Mouse (Mus musculus) c-Kit-positive CD71-positive TER-119-positive erythroid progenitor cells, embryonic 14.5 days (primary cell): ENCODE data around the gene Gm9887.

Experiments used
- DNase-seq: peaks from one replicate; pipeline ENCODE4 v3.0.0-alpha.2; 2013; ENCODE audit warnings: low spot score

Gene Gm9887

DNA sequence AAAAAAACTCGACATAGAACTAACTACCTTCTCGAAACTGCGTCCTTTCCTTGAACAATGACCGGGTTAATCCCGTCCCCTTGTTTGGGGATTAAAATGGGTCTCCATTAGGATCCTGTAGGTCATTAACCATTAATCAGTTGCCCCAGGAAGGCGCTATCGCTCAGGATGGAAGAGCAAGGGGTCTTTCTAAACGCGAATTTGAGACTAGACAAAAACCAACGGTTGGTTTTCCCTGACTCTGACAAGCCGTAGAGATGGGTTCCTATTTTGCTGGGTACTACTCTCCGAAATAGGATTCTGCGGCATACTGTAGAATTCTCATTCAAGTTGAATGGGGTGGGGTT, 15.0 kb downstream of the Gm9887 start:
- no peak for DNase-seq

DNA sequence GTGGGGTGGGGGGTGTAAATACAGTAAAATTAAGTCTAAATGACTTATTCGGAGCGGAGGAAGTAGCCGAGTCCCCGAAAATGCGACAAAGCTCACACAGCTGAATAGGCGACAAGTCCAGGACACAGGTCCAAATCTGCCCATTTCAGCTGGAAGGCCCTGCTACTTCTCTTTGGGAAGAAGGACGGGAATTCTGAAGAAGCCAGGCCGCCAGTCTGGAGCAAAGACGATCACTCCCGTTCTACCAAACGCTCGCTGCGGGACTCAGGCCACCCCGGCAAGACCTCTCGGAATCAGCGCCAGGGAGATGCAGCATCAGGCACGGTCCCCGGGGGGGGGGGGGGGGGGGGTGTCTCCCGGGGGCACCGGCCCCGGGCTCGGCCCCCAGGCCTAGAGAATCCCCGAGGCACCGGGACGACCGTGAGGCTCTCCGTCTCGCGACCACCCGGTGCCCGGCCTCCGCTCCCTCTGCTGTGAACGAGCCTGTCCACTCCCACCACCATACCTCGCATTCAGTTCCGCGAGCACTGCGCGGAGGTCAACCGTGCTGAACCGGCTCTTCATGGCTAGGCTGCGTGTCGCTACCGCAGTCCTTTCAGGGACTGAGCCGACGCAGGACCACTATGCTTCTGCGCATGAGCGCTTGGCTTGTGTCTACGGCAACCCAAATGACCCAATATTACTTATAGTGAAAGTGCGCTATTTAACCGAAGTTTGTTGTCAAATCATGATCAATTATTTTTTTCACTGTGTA, 15.5 kb downstream of the Gm9887 start, which contains the start of gene Nemf:
Gene Nemf, minus strand, starts transcription at position 620 of the 754 bp plus-strand sequence.
- DNase-seq: peak; percentile 89

DNA sequence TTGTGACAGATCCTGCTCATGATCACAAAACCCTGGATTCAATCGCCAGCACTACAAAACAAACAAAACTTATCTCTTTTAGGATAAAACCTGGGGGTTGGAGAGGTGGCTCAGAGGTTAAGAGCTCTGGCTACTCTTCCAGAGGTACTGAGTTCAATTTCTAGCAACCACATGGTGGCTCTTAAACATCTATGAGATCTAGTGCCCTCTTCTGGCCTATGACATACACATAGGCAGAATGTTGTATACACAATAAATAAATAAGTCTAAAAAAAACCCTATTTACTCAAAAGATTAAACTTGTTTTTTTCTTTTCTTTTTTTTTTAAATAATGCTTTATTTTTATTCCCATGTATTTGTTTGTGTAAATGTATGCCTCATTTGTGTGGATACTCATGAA, 20.6 kb downstream of the Gm9887 start:
- DNase-seq: no peak

DNA sequence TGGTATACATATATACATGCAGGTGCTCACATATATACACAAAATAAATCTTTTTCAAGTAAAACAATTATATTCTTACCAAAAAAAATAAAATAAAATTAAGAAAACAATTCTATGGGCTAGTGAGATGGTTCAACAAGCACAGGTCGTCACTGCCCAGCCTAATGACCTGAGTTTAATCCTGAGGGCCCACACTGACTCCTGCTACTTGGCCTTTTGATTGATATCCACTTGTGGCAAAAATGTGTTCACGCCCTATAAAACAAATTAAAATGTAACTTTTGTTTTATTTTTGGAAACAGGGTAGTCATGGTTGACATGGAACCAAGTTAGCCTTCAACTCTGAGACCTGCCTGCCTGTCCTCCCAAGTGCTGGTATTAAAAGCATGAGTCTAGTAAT, 22.3 kb downstream of the Gm9887 start:
- DNase-seq: no peak

DNA sequence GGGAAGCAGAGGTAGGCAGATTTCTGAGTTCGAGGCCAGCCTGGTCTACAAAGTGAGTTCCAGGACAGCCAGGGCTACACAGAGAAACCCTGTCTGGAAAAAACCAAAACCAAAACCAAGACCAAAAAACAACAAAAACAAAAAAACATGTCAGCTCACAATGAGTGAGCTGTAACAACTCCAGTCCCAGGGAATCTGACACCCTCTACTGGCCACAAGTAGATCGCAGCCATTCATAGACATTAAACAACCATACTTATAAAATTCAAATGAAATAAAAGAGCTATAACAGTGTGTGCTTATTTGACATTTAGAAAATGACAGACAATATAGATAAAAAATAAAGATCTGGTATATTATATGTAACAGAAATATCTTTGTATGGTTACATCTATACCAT, 38.7 kb downstream of the Gm9887 start:
- peak; percentile 44 for DNase-seq

DNA sequence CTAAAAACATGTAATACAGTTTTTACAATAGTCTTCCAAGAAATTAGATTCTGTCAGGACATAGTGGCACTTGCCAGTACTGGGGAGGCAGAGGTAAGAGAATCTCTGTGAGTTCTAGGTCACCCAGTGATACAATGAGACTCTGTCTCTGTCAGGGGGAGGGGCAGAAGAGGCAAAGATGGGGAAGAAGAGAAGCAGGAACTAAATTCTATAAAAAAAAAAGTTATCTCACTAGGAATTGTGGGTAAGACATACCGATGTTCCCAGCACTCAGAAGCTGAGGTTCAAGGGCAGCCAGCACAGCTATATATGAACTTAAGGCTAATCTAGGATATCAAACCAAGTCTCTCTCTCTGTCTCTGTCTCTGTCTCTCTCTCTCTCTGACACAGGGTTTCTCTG, 40.1 kb downstream of the Gm9887 start:
- no peak for DNase-seq

DNA sequence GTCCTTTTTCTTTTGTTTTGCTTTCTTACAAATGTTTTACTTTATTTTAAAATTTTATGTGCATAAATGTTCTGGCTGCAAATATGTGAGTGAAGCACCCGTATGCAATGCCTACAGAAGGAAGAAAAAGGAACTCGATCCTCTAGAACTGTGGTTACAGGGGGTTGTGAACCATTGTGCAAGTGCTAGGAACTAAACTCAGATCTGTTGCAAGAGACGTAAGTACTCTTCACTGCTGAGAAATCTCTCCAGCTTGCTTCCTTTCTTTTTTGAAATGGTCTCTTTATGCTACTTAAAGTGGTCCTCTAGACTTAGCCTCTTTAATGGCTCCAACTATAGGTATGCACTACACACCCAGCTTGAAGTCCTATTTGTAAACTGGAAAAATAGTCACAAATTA, 41.1 kb downstream of the Gm9887 start:
- no peak for DNase-seq
